In the genomic region with DNA sequence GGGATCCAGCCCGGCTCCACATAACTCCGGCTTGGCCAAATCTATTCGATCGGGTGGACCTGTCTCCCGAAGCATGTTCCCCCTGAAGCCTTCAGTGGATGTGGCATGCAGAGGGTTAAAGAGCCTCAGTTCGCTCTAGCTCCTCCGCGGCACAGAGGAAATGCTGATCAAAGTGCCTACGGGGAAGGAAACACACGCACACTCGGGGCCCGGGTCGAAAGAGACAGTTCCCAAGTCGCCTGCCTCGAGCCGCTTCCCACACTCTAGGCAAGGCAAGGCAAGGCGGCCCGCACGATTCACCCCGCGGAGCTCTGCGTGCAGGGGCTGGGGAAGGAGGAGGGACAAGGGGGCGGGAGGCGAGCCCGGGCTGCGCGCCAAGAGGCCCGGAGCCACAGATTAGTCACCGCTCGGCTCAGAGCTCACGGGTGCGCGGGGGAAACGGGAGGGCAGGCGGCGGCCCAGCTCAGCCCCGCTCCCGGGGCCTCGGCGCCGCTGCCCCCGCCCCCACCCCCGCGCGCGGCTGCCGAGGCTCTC, we compare ENCODE assay signal across 8 mouse cellular contexts.
A peak's percentile ranks its signal among the peaks of the same experiment; 100 is the strongest.
DNase-seq lines count a peak whose midpoint lies in the region; ATAC-seq and TF ChIP-seq lines count a peak whose summit lies in the region.

No protein-coding gene starts in this region.

- peaks cover 31% of the 10 kb centered on the region for H3K4me1 ChIP-seq in hindbrain, embryonic 15.5 days (replicated peaks)

- peak overlapping the region; percentile 85 for H3K27ac ChIP-seq in hindbrain, embryonic 15.5 days (replicated peaks)
- H3K27ac ChIP-seq in left cerebral cortex, adult 2 months: peak overlapping the region; percentile 47; the same call in 1 of the 2 replicates
- H3K27ac ChIP-seq in macrophage: peak overlapping the region; percentile 31

- H3K79me2 ChIP-seq in macrophage (ENCODE audit: inconsistent target): no peaks in the 10 kb centered on the region

- peak; percentile 94 for DNase-seq in Muller cell, postnatal 12 days (ENCODE audit: inconsistent ontology term)
- DNase-seq in cerebellum, adult 9-11 months: peak; percentile 76
- peak; percentile 70 to 82 for DNase-seq in gastrocnemius, adult 8-10 months (ENCODE audit: low spot score in 2 of 2)
- peak; percentile 73 to 74 for DNase-seq in left cerebral cortex, adult 2 months (ENCODE audit: extremely low spot score in 1 of 2, low spot score in 2 of 2)
- peak; percentile 75 to 79 for DNase-seq in right cerebral cortex, postnatal 10 days (ENCODE audit: low spot score in 2 of 2)
- DNase-seq in urinary bladder, postnatal 4 days (ENCODE audit: low spot score in 2 of 2): peak; percentile 73 to 80

- TF ChIP-seq CTCF in left cerebral cortex, adult 2 months (IDR thresholded peaks at IDR 0.05): no peak

- H3K4me3 ChIP-seq in hindbrain, embryonic 15.5 days: peak overlapping the region; percentile 47
- peak overlapping the region; percentile 29 for H3K4me3 ChIP-seq in left cerebral cortex, adult 2 months
- no peak overlapping the region for H3K4me3 ChIP-seq in macrophage (ENCODE audit: inconsistent target)

- peak overlapping the region; percentile 57 for H3K9ac ChIP-seq in hindbrain, embryonic 15.5 days

- peak; percentile 59 for ATAC-seq in hindbrain, embryonic 15.5 days (ENCODE audit: low FRiP score, low read depth)

- intact Hi-C loops in left cerebral cortex, adult 2 months (cut with DNase I): loop anchor here (2.0 kb wide), 3 partner anchors 38 to 68 kb away; no protein-coding TSS in a partner anchor

- H3K36me3 ChIP-seq in hindbrain, embryonic 15.5 days: no peaks in the 10 kb centered on the region
- H3K36me3 ChIP-seq in macrophage (ENCODE audit: inconsistent target): no peaks in the 10 kb centered on the region

- peak overlapping the region; percentile 88 for H3K4me2 ChIP-seq in hindbrain, embryonic 15.5 days

- WGBS in hindbrain, embryonic 15.5 days: 3% methylated on average over 29 of the region's 47 CpGs
- whole genome bisulfite sequencing in macrophage (ENCODE audit: missing documents): 3% methylated on average over 35 of the region's 47 CpGs

- H3K27me3 ChIP-seq in hindbrain, embryonic 15.5 days: peaks cover 38% of the 10 kb centered on the region; the same call in 1 of the 2 replicates

- no peaks in the 10 kb centered on the region for H3K9me3 ChIP-seq in hindbrain, embryonic 15.5 days

Comparison
In these comparisons a context has a peak if more than half of its experiments do, and no peak if none do; other contexts are left out.
1. H3K27ac ChIP-seq: peak in every context shown above with its lines; median percentile 85 in hindbrain, embryonic 15.5 days; 47 in left cerebral cortex, adult 2 months; 31 in macrophage.